Mouse (Mus musculus): ENCODE results near the gene C2cd2l. TPM values are rescaled to one million over a fixed set of nuclear protein-coding genes. Genes with fewer than 3 reads are reported as not detected.

Gene C2cd2l
- polyA plus RNA-seq, 2 experiments = 7.5 to 19.6 TPM

- H3K9me3 ChIP-seq (ENCODE audit: control insufficient read depth, low read length) = no peaks in the 10 kb centered on the region
- 86% methylated on average over 6 of the region's 6 CpGs for WGBS
- TF ChIP-seq POLR2A (IDR thresholded peaks at IDR 0.05; ENCODE audit: borderline replicate concordance, extremely low read depth, insufficient read depth, insufficient read length) = no peak
- no peak overlapping the region for H3K9ac ChIP-seq (ENCODE audit: low read depth, low read length, severe bottlenecking)
- H3K4me2 ChIP-seq (replicated peaks; ENCODE audit: low read depth, low read length, severe bottlenecking) = no peak overlapping the region
- DNase-seq (ENCODE audit: low spot score) (no peak), ATAC-seq (ENCODE audit: low FRiP score, low read depth) (no peak)
- peaks cover 97% of the 10 kb centered on the region for H3K36me3 ChIP-seq (ENCODE audit: control insufficient read depth, insufficient read depth, low read length)
- H3K27me3 ChIP-seq (ENCODE audit: control insufficient read depth, insufficient read depth, low read length) = no peaks in the 10 kb centered on the region
- no peaks in the 10 kb centered on the region for H3K4me1 ChIP-seq (ENCODE audit: control insufficient read depth, insufficient read depth, low read length)
- H3K27ac ChIP-seq (replicated peaks; ENCODE audit: low read depth, low read length) = no peak overlapping the region
- no peak overlapping the region for H3K4me3 ChIP-seq (replicated peaks; ENCODE audit: low read length)
Observed at GRCm38 (mm10) chr9:44353142-44353541, 33.1 kb upstream of the C2cd2l start.

- 92% methylated on average over 10 of the region's 10 CpGs for WGBS
- Histone ChIP-seq H3K4me3 (replicated peaks; ENCODE audit: low read length) (no peak overlapping the region), H3K27me3 (ENCODE audit: control insufficient read depth, insufficient read depth, low read length) (no peaks in the 10 kb centered on the region), H3K36me3 (ENCODE audit: control insufficient read depth, insufficient read depth, low read length) (peaks cover 98% of the 10 kb centered on the region), H3K9ac (ENCODE audit: low read depth, low read length, severe bottlenecking) (no peak overlapping the region), H3K9me3 (ENCODE audit: control insufficient read depth, low read length) (no peaks in the 10 kb centered on the region), H3K4me2 (replicated peaks; ENCODE audit: low read depth, low read length, severe bottlenecking) (no peak overlapping the region), H3K27ac (replicated peaks; ENCODE audit: low read depth, low read length) (no peak overlapping the region), H3K4me1 (ENCODE audit: control insufficient read depth, insufficient read depth, low read length) (no peaks in the 10 kb centered on the region)
- no peak for DNase-seq (ENCODE audit: low spot score)
- no peak for TF ChIP-seq POLR2A (IDR thresholded peaks at IDR 0.05; ENCODE audit: borderline replicate concordance, extremely low read depth, insufficient read depth, insufficient read length)
- no peak for ATAC-seq (ENCODE audit: low FRiP score, low read depth)
Observed at GRCm38 (mm10) chr9:44352337-44352736, 32.3 kb upstream of the C2cd2l start.

GRCm38 (mm10) chr9:44351396-44351795, 31.3 kb upstream of the C2cd2l start:
- no peaks in the 10 kb centered on the region for H3K4me1 ChIP-seq (ENCODE audit: control insufficient read depth, insufficient read depth, low read length)
- no peak overlapping the region for H3K4me3 ChIP-seq (replicated peaks; ENCODE audit: low read length)
- no peak overlapping the region for H3K4me2 ChIP-seq (replicated peaks; ENCODE audit: low read depth, low read length, severe bottlenecking)
- DNase-seq (ENCODE audit: low spot score) (no peak), ATAC-seq (ENCODE audit: low FRiP score, low read depth) (no peak)
- H3K27ac ChIP-seq (replicated peaks; ENCODE audit: low read depth, low read length) = no peak overlapping the region
- peaks cover 97% of the 10 kb centered on the region for H3K36me3 ChIP-seq (ENCODE audit: control insufficient read depth, insufficient read depth, low read length)
- no peaks in the 10 kb centered on the region for H3K27me3 ChIP-seq (ENCODE audit: control insufficient read depth, insufficient read depth, low read length)
- WGBS = 94% methylated on average over 4 of the region's 4 CpGs
- H3K9ac ChIP-seq (ENCODE audit: low read depth, low read length, severe bottlenecking) = no peak overlapping the region
- no peaks in the 10 kb centered on the region for H3K9me3 ChIP-seq (ENCODE audit: control insufficient read depth, low read length)
- TF ChIP-seq POLR2A (IDR thresholded peaks at IDR 0.05; ENCODE audit: borderline replicate concordance, extremely low read depth, insufficient read depth, insufficient read length) = no peak

GRCm38 (mm10) chr9:44348546-44348945, 28.5 kb upstream of the C2cd2l start:
- no peak for DNase-seq (ENCODE audit: low spot score)
- Histone ChIP-seq H3K36me3 (ENCODE audit: control insufficient read depth, insufficient read depth, low read length) (peaks cover 73% of the 10 kb centered on the region), H3K9me3 (ENCODE audit: control insufficient read depth, low read length) (no peaks in the 10 kb centered on the region), H3K4me3 (replicated peaks; ENCODE audit: low read length) (no peak overlapping the region), H3K27me3 (ENCODE audit: control insufficient read depth, insufficient read depth, low read length) (no peaks in the 10 kb centered on the region), H3K4me2 (replicated peaks; ENCODE audit: low read depth, low read length, severe bottlenecking) (no peak overlapping the region), H3K4me1 (ENCODE audit: control insufficient read depth, insufficient read depth, low read length) (no peaks in the 10 kb centered on the region), H3K27ac (replicated peaks; ENCODE audit: low read depth, low read length) (no peak overlapping the region), H3K9ac (ENCODE audit: low read depth, low read length, severe bottlenecking) (no peak overlapping the region)
- no peak for TF ChIP-seq POLR2A (IDR thresholded peaks at IDR 0.05; ENCODE audit: borderline replicate concordance, extremely low read depth, insufficient read depth, insufficient read length)
- 95% methylated on average over 4 of the region's 4 CpGs for WGBS
- ATAC-seq (ENCODE audit: low FRiP score, low read depth) = no peak

GRCm38 (mm10) chr9:44347621-44348020, 27.5 kb upstream of the C2cd2l start:
- peaks cover 63% of the 10 kb centered on the region for H3K36me3 ChIP-seq (ENCODE audit: control insufficient read depth, insufficient read depth, low read length)
- no peak for TF ChIP-seq POLR2A (IDR thresholded peaks at IDR 0.05; ENCODE audit: borderline replicate concordance, extremely low read depth, insufficient read depth, insufficient read length)
- 83% methylated on average over 4 of the region's 4 CpGs for WGBS

GRCm38 (mm10) chr9:44347166-44347565, 27.1 kb upstream of the C2cd2l start:
- Histone ChIP-seq H3K27me3 (ENCODE audit: control insufficient read depth, insufficient read depth, low read length) (no peaks in the 10 kb centered on the region), H3K4me2 (replicated peaks; ENCODE audit: low read depth, low read length, severe bottlenecking) (no peak overlapping the region), H3K9ac (ENCODE audit: low read depth, low read length, severe bottlenecking) (no peak overlapping the region), H3K27ac (replicated peaks; ENCODE audit: low read depth, low read length) (no peak overlapping the region), H3K9me3 (ENCODE audit: control insufficient read depth, low read length) (no peaks in the 10 kb centered on the region), H3K4me3 (replicated peaks; ENCODE audit: low read length) (no peak overlapping the region), H3K36me3 (ENCODE audit: control insufficient read depth, insufficient read depth, low read length) (peaks cover 59% of the 10 kb centered on the region), H3K4me1 (ENCODE audit: control insufficient read depth, insufficient read depth, low read length) (peaks cover 4% of the 10 kb centered on the region)
- DNase-seq (ENCODE audit: low spot score) = no peak
- no peak for ATAC-seq (ENCODE audit: low FRiP score, low read depth)
- no peak for TF ChIP-seq POLR2A (IDR thresholded peaks at IDR 0.05; ENCODE audit: borderline replicate concordance, extremely low read depth, insufficient read depth, insufficient read length)
- 90% methylated on average over 9 of the region's 9 CpGs for WGBS

More at GRCm38 (mm10) chr9:44347621-44348020, 27.5 kb upstream of the C2cd2l start:
- H3K9me3 ChIP-seq (ENCODE audit: control insufficient read depth, low read length) = no peaks in the 10 kb centered on the region
- no peak overlapping the region for H3K27ac ChIP-seq (replicated peaks; ENCODE audit: low read depth, low read length)
- H3K4me3 ChIP-seq (replicated peaks; ENCODE audit: low read length) = no peak overlapping the region
- H3K4me1 ChIP-seq (ENCODE audit: control insufficient read depth, insufficient read depth, low read length) = peaks cover 4% of the 10 kb centered on the region
- ATAC-seq (ENCODE audit: low FRiP score, low read depth) = no peak
- no peak for DNase-seq (ENCODE audit: low spot score)
- no peak overlapping the region for H3K4me2 ChIP-seq (replicated peaks; ENCODE audit: low read depth, low read length, severe bottlenecking)
- no peaks in the 10 kb centered on the region for H3K27me3 ChIP-seq (ENCODE audit: control insufficient read depth, insufficient read depth, low read length)
- H3K9ac ChIP-seq (ENCODE audit: low read depth, low read length, severe bottlenecking) = no peak overlapping the region
